Mouse (Mus musculus) myocyte (in vitro differentiated cells): ENCODE measurements around the gene Wdfy3.

ENCODE experiments used
- CEBPB ChIP-seq: IDR thresholded peaks from 2 replicates; pipeline ENCODE4 v1.6.1; 2011; ENCODE audit warnings: mild to moderate bottlenecking, moderate library complexity; ENCODE audit not compliant: poor library complexity, insufficient read depth, severe bottlenecking
- MAX ChIP-seq: IDR thresholded peaks from one replicate; pipeline ENCODE4 v1.6.1; 2011; ENCODE audit warnings: low read depth, mild to moderate bottlenecking, control low read depth
- MYOG ChIP-seq, 3 experiments: IDR thresholded peaks; one replicate each; pipeline ENCODE4 v1.6.1; 2011; ENCODE audit warnings: control low read depth in 2 of 3, low read depth in 2 of 3, mild to moderate bottlenecking in 2 of 3; ENCODE audit not compliant: insufficient read length in 2 of 3, control insufficient read depth in 1 of 3, insufficient read depth in 1 of 3
- POLR2A ChIP-seq: IDR thresholded peaks from one replicate; pipeline ENCODE4 v1.6.1; 2011; ENCODE audit warnings: low read depth, mild to moderate bottlenecking, control low read depth, moderate library complexity; ENCODE audit not compliant: insufficient read length
- USF1 ChIP-seq: IDR thresholded peaks from one replicate; pipeline ENCODE4 v1.6.1; 2011; ENCODE audit warnings: low read depth, mild to moderate bottlenecking, control low read depth, moderate library complexity

GRCm38 (mm10) chr5:101811296-101812169 is 258.2 kb downstream of the Wdfy3 start:
- TF ChIP-seq MAX = no peak
- no peak for TF ChIP-seq POLR2A
- no peak for TF ChIP-seq MYOG (IDR thresholded peaks at IDR 0.05; ENCODE audit: control insufficient read depth in 1 of 3, insufficient read depth in 1 of 3, insufficient read length in 2 of 3, low read depth in 2 of 3)
- no peak for TF ChIP-seq USF1
- TF ChIP-seq CEBPB = no peak
